Mouse (Mus musculus): ENCODE measurements around the gene Gpr153. TPM values are rescaled to one million over a fixed set of nuclear protein-coding genes. Genes with fewer than 3 reads are reported as not detected.

The Gpr153 gene
- 6.7 and 13.1 TPM in 2 replicates for polyA plus RNA-seq (2015; fragmentation: Nextera tagmentation; extraction: Ambion mirVana)

GRCm38 (mm10) chr4:152273621-152274236 lies at the start of gene Gpr153:
TSS of gene Gpr153 (plus strand) at chr4:152274232.

GRCm38 (mm10) chr4:152291562-152291961 lies 17.5 kb downstream of the Gpr153 start, which contains the start of gene Hes3:
TSS of gene Hes3 (minus strand) at chr4:152291662.

GRCm38 (mm10) chr4:152296874-152297861 lies 23.1 kb downstream of the Gpr153 start, which contains the start of gene Icmt:
TSS of gene Icmt (plus strand) at chr4:152297227.

GRCm38 (mm10) chr4:152318517-152319234 lies 44.6 kb downstream of the Gpr153 start, which contains the start of gene Rnf207:
TSS of gene Rnf207 (minus strand) at chr4:152318993.

GRCm38 (mm10) chr4:152325574-152326411 lies 51.8 kb downstream of the Gpr153 start, which contains the start of gene Rpl22:
TSS of gene Rpl22 (plus strand) at chr4:152325742.

Other genes with a start within 250 kb of the Gpr153 start
- gene Zbtb48, start 246.6 kb upstream of the Gpr153 start, polyA plus RNA-seq (2015; fragmentation: Nextera tagmentation; extraction: Ambion mirVana): 11.7 and 14.0 TPM in 2 replicates
- gene Tas1r1, start 235.7 kb upstream of the Gpr153 start, polyA plus RNA-seq (2015; fragmentation: Nextera tagmentation; extraction: Ambion mirVana): 0.19 TPM in 1 of 2 replicates, not detected in the other
- gene Nol9, start 234.9 kb upstream of the Gpr153 start, polyA plus RNA-seq (2015; fragmentation: Nextera tagmentation; extraction: Ambion mirVana): 10.1 and 14.7 TPM in 2 replicates
- 5.9 and 8.2 TPM in 2 replicates for gene Plekhg5, start 201.7 kb upstream of the Gpr153 start, polyA plus RNA-seq (2015; fragmentation: Nextera tagmentation; extraction: Ambion mirVana)
- gene Tnfrsf25, start 158.3 kb upstream of the Gpr153 start, polyA plus RNA-seq (2015; fragmentation: Nextera tagmentation; extraction: Ambion mirVana): 0.20 and 0.75 TPM in 2 replicates
- gene Espn, start 121.9 kb upstream of the Gpr153 start, polyA plus RNA-seq (2015; fragmentation: Nextera tagmentation; extraction: Ambion mirVana): 1.3 and 3.3 TPM in 2 replicates
- gene Hes2, start 115.4 kb upstream of the Gpr153 start, polyA plus RNA-seq (2015; fragmentation: Nextera tagmentation; extraction: Ambion mirVana): 0.13 TPM in 1 of 2 replicates, not detected in the other
- gene Acot7, start 96.1 kb upstream of the Gpr153 start, polyA plus RNA-seq (2015; fragmentation: Nextera tagmentation; extraction: Ambion mirVana): 43.7 and 96.9 TPM in 2 replicates
- gene Hes3, start 17.4 kb downstream of the Gpr153 start, polyA plus RNA-seq (2015; fragmentation: Nextera tagmentation; extraction: Ambion mirVana): not detected in 2 replicates
- 11.2 and 11.9 TPM in 2 replicates for gene Icmt, start 23.0 kb downstream of the Gpr153 start, polyA plus RNA-seq (2015; fragmentation: Nextera tagmentation; extraction: Ambion mirVana)
- 0.39 and 0.55 TPM in 2 replicates for gene Rnf207, start 44.8 kb downstream of the Gpr153 start, polyA plus RNA-seq (2015; fragmentation: Nextera tagmentation; extraction: Ambion mirVana)
- gene Rpl22, start 51.5 kb downstream of the Gpr153 start, polyA plus RNA-seq (2015; fragmentation: Nextera tagmentation; extraction: Ambion mirVana): 575 and 1,124 TPM in 2 replicates
- gene Chd5, start 64.4 kb downstream of the Gpr153 start, polyA plus RNA-seq (2015; fragmentation: Nextera tagmentation; extraction: Ambion mirVana): 12.3 and 21.8 TPM in 2 replicates
- gene Nphp4, start 202.5 kb downstream of the Gpr153 start, polyA plus RNA-seq (2015; fragmentation: Nextera tagmentation; extraction: Ambion mirVana): 1.2 and 1.4 TPM in 2 replicates
- 4.7 and 6.9 TPM in 2 replicates for gene Kcnab2, start 203.6 kb downstream of the Gpr153 start, polyA plus RNA-seq (2015; fragmentation: Nextera tagmentation; extraction: Ambion mirVana)

Data from adrenal gland, postnatal 0 days (tissue).